Mouse (Mus musculus) testis, postnatal 10 days (tissue): ENCODE results near the gene Sipa1l2.
"Not testable (repeated sequence)": the region's sequence is repeated elsewhere in the genome, so short reads cannot be mapped to it uniquely, and the experiment has no call there.

Experiments
- DNase-seq: peaks from one replicate; pipeline ENCODE4 v3.0.0; 2021; ENCODE audit warnings: low spot score

Gene Sipa1l2

GRCm38 (mm10) chr8:125449048-125449447 is 120.6 kb downstream of the Sipa1l2 start:
- no peak for DNase-seq

- no peak for DNase-seq
These were observed 122.1 kb downstream of the Sipa1l2 start for GRCm38 (mm10) chr8:125447543-125447942.

GRCm38 (mm10) chr8:125446236-125446635 is 123.4 kb downstream of the Sipa1l2 start:
- no peak for DNase-seq

- DNase-seq, result peak; percentile 78
These were observed 124.4 kb downstream of the Sipa1l2 start for GRCm38 (mm10) chr8:125445225-125445609.

- no peak for DNase-seq
These were observed 125.0 kb downstream of the Sipa1l2 start for GRCm38 (mm10) chr8:125444457-125445224.

- no peak for DNase-seq
These were observed 134.1 kb downstream of the Sipa1l2 start for GRCm38 (mm10) chr8:125435320-125436100.

- no peak for DNase-seq
These were observed 135.5 kb downstream of the Sipa1l2 start for GRCm38 (mm10) chr8:125434151-125434550.

- no peak for DNase-seq
These were observed 138.3 kb downstream of the Sipa1l2 start for GRCm38 (mm10) chr8:125431321-125431720.

GRCm38 (mm10) chr8:125430796-125431195 is 138.8 kb downstream of the Sipa1l2 start:
- DNase-seq, result no peak

- DNase-seq, result no peak
These were observed 140.5 kb downstream of the Sipa1l2 start for GRCm38 (mm10) chr8:125428979-125429690.

GRCm38 (mm10) chr8:125423861-125424260 is 145.7 kb downstream of the Sipa1l2 start:
- DNase-seq, result no peak

- DNase-seq, result no peak
These were observed 150.3 kb downstream of the Sipa1l2 start for GRCm38 (mm10) chr8:125419202-125419830.

- no peak for DNase-seq
These were observed 153.5 kb downstream of the Sipa1l2 start for GRCm38 (mm10) chr8:125416146-125416545.

- no peak for DNase-seq
These were observed 155.0 kb downstream of the Sipa1l2 start for GRCm38 (mm10) chr8:125414651-125415050.

- no peak for DNase-seq
These were observed 156.4 kb downstream of the Sipa1l2 start for GRCm38 (mm10) chr8:125413001-125413909.

- no peak for DNase-seq
These were observed 159.0 kb downstream of the Sipa1l2 start for GRCm38 (mm10) chr8:125410646-125411045.

- no peak for DNase-seq
These were observed 161.9 kb downstream of the Sipa1l2 start for GRCm38 (mm10) chr8:125407672-125408071.

GRCm38 (mm10) chr8:125406453-125406852 is 163.2 kb downstream of the Sipa1l2 start:
- DNase-seq, result no peak

GRCm38 (mm10) chr8:125401350-125401749 is 168.3 kb downstream of the Sipa1l2 start:
- DNase-seq, result no peak

- peak; percentile 59 for DNase-seq
These were observed 171.6 kb downstream of the Sipa1l2 start for GRCm38 (mm10) chr8:125397981-125398380.

GRCm38 (mm10) chr8:125395682-125396081 is 173.9 kb downstream of the Sipa1l2 start:
- DNase-seq, result not testable (repeated sequence)
